Mouse (Mus musculus): Measurements from ENCODE around the gene Dclk2. TPM values are rescaled to one million over a fixed set of nuclear protein-coding genes. Genes with fewer than 3 reads are reported as not detected.

The Dclk2 gene
- 100 to 1,000 TPM; 141 to 146 TPM for total RNA-seq (2021)
- long read RNA-seq, full-length matches to known transcripts: 8 of 73 reads
- long read RNA-seq, partial matches to known transcripts: 17 of 73 reads
- long read RNA-seq, other reads (novel, unspliced or antisense): 48 of 73 reads

DNA sequence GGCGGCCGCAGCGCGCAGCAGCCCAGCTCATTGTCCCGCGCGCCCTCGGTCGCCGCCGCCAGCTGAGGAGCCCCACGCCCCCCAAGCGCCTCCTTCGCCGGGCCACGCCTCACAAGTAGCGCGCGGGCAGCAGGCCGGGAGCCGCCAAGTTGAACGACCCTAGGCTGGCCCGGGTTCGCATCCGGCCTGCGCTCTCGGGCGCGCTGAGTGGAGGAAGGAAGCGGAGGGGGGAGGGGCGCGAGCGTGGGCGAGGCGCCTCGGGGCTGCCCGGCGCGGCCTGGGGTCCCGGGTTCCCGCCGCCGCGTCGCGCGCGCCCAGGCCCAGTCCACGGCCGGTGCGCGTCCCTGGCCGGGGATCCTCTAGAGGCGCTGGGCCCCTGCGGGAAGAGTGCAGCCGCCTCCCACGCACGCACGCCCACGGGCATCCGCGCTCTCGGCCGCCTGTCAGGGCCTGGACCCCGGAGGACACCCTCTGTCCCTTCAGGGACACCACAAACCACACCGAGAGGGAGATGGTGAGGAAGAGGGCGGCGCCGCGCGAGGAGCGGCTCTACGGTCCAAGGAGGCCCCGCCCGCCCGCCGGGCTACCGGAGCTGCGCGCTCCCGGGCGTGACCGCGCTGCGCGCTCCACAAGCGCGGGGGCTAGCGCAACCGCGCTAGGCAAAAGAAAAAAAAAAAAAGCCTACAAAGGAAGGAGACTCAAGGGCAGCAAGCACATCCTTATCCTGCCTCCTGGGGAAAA, at the start of gene Dclk2:
Gene Dclk2, minus strand, starts transcription at position 510 of the 741 bp plus-strand sequence.
- DNase-seq (ENCODE audit: low spot score in 2 of 2): peak; percentile 79 to 89

DNA sequence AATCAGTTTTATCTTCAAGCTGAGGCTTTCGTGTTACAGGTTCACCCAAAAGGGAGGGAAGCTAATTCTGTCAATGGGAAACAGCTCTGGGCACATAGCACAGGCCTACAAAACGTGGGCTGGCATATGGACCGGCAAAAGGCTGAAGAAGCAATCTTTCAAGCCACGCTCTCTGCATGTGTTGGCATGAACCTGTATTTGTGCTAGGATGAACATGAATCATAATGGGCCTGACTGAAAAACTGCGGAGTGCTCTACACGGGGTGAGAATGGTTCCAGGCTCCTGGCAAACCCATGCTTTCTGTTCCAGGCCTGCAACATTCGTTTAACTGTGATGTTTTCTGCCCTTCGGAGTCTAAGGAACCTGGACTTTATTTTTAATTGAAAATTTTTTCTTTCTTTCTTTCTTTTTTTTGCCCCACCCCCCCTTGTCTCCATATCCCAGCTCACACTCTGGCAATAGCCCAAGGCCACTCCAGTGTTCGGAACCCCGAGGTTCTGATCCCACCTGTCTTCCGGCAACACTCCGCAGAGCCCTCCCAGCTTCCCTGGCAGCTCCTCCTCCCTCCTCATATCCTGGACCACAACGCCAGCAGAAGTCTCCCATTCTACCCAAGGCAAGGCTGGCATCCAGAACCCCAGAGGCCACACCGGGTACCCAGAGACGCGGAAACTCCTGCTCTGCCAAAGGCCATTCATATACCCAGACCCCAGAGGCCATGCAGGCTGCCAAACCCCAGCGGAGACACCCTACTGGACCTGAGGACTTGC, 42.2 kb upstream of the Dclk2 start:
- DNase-seq (ENCODE audit: low spot score in 2 of 2): no peak

DNA sequence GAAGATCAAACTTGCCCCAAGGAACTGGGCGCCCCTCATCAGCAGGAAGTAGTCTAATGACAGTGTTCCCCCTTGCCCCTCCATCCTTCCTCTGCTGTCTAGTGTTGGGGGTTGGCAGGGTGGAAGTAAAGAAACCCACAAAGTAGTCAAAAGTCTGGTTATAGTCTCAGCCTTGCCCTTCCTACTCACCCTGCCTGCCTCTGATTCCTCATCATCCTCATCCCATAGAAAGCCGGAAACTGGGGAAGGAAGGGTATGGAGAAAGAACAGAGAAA, 40.7 kb upstream of the Dclk2 start:
- DNase-seq (ENCODE audit: low spot score in 2 of 2): no peak

DNA sequence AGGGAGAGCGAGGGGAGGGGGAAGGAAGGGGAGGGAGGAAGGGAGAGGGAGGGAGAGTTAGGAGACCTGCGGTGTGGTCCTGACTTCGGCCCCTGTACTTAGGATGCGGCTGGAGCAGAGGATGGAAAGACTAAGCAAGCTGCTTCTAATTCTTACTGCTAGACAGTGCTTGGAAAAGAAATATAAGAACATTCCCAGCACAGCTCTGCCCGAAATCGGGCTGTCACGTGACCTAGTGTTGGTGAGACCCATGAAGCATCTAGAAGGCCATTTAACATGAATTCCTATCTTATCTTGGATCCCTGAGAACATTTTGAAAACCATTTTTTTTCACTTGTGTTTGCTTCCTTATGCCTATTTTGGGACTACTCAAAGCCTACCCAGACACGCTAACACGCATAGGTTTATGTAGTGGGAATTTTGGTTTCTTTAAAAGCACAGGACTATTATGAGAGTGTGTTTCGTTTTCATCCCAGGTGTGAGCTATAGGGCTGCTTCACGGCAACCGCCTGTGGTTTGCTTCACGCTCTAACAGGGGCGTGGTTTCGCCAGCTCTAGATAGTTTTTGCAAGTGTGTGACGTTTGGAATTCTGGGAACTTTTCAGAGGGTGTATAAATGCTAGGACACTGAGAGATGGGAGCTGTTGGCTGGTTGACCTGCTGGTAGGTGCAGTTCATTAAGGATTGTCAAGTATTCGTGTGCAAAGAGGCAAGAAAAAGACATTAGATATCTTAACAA, 40.2 kb upstream of the Dclk2 start:
- no peak for DNase-seq (ENCODE audit: low spot score in 2 of 2)

DNA sequence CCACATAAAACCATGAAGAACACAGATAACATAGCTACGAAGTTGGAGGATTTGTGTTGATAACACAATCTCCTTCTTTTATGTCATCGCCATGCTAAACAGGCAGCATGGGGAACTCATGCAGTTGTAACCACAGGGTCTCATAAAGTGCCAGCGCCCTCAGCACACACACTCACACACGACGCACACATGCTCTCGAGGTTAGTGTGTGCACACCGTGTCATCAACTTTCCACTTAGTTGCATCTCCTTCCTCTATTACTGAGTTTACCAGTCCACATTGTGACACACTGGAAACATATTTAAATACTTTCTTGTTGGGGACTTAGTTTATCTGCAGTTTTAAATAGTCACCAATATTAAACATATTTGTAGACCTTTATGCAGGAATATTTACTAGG, 38.4 kb upstream of the Dclk2 start:
- no peak for DNase-seq (ENCODE audit: low spot score in 2 of 2)

DNA sequence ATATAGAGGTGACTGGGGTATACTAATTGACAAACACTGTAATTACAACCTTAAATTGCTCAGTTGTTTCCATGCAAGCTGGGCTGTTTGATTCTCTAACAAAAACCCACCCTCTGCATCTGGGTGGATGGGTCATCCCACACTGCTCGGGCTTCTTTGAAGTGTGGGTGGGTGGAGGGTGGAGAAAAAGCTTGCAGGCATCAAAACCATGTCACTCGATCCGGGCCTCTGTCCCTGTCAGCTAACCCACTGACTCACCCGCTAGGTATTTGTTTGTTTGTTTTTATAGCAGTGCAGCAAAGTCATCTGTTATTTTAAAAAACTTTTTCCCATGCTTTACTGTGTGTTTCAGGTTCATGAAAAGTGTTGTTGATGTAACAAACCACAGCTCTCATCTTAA, 34.7 kb upstream of the Dclk2 start:
- no peak for DNase-seq (ENCODE audit: low spot score in 2 of 2)

DNA sequence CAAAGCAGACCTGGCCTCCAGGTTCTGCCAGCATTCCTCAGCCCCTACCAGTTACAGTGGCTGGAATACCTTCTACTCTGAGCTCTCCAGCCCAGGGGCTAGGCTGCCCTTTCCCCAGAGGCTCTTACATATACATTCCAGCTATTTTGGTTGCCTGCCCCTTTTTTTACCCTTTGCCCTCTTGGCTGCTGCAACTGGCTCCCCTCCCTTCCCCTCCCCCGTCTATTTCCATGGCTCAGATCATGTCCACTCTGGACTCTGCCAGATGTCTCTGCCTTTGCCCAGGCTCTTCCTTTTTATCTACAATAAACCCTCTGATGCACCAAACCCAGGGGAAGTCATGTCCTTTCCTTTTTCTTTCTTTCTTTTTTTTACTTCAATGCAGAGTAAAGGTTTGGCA, 33.9 kb upstream of the Dclk2 start:
- no peak for DNase-seq (ENCODE audit: low spot score in 2 of 2)

DNA sequence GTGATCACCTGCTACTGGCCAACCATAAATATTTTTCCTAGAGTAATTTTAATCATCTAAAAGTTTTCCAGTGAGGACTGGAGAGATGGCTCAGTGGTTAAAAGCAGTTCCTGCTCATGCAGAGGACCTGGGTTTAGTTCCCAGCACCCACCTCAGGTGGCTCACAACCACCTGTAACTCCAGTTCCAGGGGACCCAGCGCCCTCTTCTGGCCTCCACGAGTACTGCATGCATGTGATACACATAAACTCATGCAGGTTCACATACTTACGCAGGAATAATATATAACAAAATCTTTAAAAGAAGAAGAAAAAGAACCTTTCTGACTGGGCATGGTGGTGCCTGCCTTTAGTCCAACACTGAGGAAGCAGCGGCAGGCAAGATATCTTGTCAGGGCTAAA, 33.2 kb upstream of the Dclk2 start:
- DNase-seq (ENCODE audit: low spot score in 2 of 2): no peak

DNA sequence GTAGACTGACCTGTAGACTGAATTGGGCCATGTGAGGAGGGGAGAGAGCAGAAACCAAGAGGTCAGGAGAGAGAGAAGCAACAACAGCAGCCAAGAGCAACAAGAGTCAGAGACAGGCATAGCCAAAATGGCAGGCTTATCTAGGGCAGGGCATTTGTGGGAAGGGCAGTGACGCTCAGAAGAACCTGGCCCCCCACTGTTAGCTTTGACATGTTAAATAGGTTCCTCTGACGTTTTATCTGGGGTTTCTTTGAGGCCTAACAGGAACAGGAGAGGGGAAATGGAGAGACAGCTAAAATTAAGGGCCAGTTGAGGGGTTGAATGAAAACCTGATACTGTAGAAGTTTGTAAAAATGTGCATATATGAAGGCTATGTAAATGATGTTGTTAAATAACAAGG, 30.0 kb upstream of the Dclk2 start:
- DNase-seq (ENCODE audit: low spot score in 2 of 2): no peak

DNA sequence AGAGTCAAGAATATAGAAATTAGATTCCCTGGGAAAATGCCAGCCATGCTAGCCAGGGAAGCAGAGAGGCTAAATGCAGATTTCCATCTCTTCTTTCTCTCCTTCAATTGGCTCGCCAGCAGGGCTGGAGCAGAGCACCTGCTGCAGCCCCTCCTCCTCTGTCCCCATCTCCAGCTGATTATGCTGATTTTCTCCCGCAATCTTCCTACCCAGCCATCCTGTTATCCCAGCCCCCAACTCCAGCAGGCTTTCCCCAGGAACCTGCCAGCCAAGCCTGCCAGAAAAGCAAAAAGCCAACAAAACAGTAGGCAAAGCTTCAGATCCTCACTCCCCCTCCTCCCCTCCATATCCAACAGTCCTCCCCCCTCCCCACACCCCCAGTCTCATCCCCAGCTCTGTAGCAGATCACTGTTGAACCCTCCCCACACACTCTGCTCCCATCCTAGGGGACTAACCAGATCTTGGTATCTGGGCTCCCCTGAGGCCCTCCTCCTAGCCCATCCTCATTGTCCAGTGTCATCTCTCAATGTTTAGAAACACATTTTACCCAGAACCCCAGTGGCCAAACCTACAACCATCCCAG, 15.7 kb upstream of the Dclk2 start:
- peak; percentile 70 to 73 for DNase-seq (ENCODE audit: low spot score in 2 of 2)

DNA sequence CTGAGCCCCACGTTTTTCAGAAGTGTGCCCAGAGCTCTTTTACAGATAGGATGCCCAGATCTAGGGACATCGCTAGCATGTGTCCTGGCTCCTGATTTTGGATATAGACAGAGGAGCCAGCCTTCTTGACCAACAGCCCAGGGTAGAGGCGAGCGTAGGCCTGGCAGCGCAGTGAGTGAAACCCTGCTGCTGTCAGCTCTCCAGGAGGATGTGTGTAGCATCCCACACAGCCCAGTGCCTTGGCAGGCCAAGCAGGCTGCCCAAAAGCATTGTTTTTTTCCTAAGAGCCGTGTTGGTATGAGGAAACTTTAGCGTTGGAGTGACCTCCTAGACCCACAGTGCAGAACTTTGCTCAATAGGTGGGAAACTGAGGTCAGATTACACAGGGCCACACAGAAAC, 12.8 kb upstream of the Dclk2 start:
- no peak for DNase-seq (ENCODE audit: low spot score in 2 of 2)

DNA sequence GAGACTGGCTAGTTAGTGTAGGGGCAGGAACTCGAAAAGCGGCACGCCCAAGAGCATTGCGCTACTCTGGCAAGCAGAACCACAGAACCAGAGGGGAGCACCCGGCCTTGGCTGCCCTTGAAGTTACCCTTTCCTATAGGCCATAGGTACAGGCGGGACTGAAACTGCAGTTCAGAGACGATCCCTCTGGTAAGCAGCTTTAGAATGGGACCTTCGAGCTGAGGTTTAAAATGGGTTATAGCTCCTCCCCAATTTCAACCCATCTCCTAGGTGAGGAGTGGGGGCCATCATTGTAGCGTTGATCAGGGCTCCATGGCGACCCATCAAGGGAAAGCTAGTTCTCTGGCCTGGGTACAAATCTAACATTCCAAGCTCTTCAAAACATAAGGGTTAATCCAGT, 3.0 kb upstream of the Dclk2 start:
- DNase-seq (ENCODE audit: low spot score in 2 of 2): no peak

DNA sequence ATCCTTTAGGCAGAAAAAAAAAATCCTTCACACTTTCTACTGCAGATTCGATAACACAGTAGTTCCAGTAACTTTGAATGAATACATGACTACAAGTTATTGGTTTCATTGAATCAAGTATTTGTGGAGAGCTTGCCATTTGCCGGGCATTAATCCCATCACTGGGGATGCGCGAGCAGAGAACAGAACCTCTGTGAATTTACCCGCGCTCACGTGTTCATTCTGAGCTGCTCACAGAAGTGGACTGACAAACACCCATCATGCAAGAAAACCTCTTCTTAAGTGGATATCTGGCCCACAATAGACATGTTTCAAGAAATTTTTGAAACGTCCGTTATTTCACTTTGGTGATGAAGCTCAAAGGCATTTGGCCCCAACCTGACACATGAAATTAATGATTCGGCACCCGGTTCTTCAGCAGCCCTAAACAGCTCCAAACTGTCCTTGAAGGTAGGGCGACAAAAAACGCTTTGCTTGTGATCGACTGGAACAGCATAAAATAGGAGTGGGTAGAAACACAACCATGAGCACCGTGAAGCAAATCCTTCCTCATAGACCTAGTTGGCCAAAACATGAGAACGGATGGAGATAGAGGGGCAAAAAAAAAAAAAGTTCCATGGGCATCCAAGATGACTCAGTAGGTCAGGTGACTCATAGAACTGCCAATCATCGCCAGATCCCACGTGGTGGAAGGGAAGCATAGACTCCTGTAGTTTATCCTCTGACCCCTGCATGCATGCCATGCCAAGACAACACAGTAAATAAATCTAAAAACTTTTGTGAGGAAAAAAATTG, 726 bp upstream of the Dclk2 start:
- DNase-seq (ENCODE audit: low spot score in 2 of 2): peak in 1 of 2 experiments; percentile 39

DNA sequence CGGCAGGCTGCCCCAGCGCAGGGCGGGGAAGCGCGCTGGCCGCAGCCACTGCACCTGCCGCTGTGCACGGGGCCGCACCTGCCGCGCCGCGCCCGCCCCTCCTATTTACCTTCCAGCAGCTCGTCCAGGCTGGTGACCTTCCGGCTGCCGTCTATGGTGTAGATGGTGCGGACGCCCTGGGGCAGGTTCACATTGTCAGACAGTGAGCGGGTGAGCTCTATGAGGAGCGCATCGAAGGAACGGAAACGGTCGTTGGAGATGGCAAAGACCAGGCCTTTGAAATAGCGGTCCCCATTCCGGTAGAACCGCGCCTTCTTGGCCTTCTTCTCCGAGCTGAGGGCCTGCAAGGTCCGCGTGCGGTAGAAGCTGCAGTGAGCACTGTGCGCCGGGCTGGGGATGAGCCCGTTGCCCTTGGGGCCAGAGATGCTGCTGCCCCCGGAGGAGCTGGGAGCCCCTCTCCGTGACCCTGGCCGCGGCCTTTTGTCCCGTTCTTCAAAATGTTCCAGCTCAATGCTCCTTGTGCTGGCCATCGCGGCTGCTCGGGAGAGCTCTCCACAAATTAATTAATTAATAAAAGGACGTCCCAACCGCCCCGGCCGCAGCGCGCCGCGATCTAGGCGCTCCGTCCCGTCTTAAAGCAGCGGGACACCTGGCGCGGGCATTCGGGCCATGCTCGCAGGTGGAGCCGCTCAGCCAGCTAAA, 860 bp downstream of the Dclk2 start:
- DNase-seq (ENCODE audit: low spot score in 2 of 2): peak; percentile 64 to 78

DNA sequence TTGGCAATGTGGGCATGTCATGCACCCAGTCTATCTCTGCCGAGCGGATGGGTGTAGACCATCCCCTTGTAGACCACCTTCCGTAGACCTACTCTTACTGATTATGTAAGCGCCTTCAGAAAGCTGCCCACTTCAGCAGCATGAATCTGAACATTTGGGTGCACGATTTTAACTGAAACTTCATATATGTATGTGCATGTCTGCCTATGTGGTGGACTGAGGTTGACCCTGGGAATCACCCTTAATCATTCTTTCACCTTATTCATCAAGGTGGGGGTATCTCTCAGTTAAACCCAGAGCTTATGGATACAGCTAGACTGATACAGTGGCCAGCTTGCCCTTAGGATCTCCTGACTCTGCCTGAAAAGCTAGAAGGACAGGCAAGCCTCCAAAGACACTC, 3.6 kb downstream of the Dclk2 start:
- DNase-seq (ENCODE audit: low spot score in 2 of 2): no peak

DNA sequence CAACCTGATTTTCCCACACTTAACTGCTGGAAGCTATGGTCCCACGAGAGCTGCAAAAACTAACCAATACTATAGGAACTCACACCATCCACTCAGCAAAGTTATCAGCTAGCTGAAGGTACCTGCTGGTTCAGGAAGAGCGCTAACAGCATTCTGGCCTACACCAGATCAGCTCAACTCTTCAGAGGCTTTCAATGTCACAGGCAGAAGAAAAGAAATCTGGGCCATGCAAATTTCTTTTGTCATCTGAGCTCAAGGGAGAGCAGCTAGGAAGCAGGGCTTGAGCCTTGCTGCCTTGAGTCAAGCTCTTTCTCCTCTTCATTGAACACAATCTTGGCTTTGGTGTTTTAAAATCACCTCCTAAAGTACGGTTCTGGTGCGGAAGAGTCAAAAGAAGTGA, 4.0 kb downstream of the Dclk2 start:
- no peak for DNase-seq (ENCODE audit: low spot score in 2 of 2)

DNA sequence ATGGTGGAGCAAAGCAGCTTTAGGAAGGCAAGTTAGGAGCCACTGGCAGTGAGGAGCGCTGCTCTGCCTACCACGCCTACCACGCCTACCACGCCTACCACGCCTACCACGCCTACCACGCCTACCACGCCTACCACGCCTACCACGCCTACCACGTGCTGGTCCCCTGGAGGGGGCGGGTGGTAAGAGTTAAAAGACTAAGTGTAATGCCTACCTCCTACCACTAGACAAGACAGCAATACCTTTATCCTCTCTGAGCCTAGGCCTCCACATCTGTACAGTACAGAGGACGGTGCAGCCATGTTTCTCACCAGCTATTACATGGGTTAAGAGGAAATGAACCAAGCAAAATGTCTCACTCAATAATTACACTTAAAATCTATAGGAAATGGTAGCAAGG, 5.4 kb downstream of the Dclk2 start:
- DNase-seq (ENCODE audit: low spot score in 2 of 2): no peak

DNA sequence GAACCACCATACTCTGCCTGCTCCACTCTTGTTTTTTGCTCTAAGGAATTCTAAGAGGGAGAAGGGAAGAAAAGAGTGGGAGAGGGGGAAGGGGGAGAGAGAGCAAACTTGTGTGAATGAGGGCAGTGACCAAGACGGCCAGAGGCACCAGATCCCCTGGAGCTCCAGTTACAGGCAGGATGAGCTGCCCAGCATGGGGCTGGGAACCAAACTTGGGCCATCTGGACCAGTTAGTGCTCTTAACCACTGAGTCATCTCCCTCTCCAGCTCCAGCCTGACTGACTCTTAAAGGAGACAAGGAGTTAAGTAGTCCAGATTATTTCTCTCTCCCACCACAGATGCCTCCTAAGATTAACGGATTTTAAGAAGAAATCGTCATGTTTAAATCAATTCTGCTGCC, 6.3 kb downstream of the Dclk2 start:
- no peak for DNase-seq (ENCODE audit: low spot score in 2 of 2)

DNA sequence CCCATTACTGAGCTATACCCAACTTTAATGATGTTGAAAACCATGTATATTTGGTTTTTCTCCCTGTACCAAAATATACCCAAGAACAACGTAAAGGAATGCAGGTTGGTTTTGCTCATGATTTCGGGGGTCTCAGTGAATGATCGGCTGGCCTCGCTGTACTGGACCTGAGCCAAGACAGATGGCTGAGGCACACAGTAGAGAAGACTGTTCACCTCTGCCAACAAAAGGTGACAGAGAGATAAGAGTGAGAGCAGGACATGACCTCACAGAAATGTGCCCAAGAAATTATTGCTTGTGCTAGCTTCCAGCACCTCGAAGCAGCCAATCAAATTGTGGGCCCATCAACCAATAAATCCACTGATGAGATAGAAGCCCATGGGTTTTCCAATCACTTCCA, 22.3 kb downstream of the Dclk2 start:
- no peak for DNase-seq (ENCODE audit: low spot score in 2 of 2)

DNA sequence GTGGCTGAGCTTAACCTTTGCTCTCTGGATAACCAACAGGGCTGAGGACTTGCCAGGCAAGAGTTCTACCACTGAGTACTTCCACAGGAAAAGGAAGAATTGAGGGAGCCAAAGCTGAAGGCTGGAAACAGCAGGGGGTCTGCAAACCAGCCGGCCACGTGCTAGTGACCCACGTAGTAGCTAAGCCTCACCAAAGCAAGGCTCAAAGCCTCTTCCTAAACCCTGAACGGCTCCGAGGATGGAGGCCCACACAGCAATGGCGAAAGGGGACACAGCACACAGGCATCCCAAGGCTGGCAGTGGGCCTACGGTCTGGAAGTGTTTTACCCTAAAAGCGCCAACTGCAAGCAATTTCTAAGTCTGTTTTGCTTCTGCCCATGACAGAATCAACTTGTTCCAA, 23.1 kb downstream of the Dclk2 start:
- no peak for DNase-seq (ENCODE audit: low spot score in 2 of 2)
